Mouse (Mus musculus): Measurements from ENCODE around the gene Stk40. TPM values are rescaled to one million over a fixed set of nuclear protein-coding genes. Genes with fewer than 3 reads are reported as not detected.
A peak's percentile ranks its signal among the peaks of the same experiment; 100 is the strongest.

The Stk40 gene
- polyA plus RNA-seq, 1 experiment from 2014 or later: 26.5 TPM

GRCm38 (mm10) chr4:126097711-126098253 is 6.0 kb upstream of the Stk40 start:
- DNase-seq (ENCODE audit: low spot score): no peak

- no peak for DNase-seq (ENCODE audit: low spot score)
Observed at GRCm38 (mm10) chr4:126099365-126099764, 4.4 kb upstream of the Stk40 start.

GRCm38 (mm10) chr4:126100764-126101163 is 3.0 kb upstream of the Stk40 start:
- no peak for DNase-seq (ENCODE audit: low spot score)

GRCm38 (mm10) chr4:126102061-126102841 is 1.5 kb upstream of the Stk40 start:
- no peak for DNase-seq (ENCODE audit: low spot score)

- peak; percentile 70 for DNase-seq (ENCODE audit: low spot score)
Observed at GRCm38 (mm10) chr4:126103057-126103581, 638 bp upstream of the Stk40 start.

- no peak for DNase-seq (ENCODE audit: low spot score)
Observed at GRCm38 (mm10) chr4:126104261-126105075, 711 bp downstream of the Stk40 start.

GRCm38 (mm10) chr4:126105131-126105783 is 1.5 kb downstream of the Stk40 start:
- no peak for DNase-seq (ENCODE audit: low spot score)

GRCm38 (mm10) chr4:126108061-126108740 is 4.4 kb downstream of the Stk40 start:
- no peak for DNase-seq (ENCODE audit: low spot score)

GRCm38 (mm10) chr4:126109613-126110373 is 6.0 kb downstream of the Stk40 start:
- no peak for DNase-seq (ENCODE audit: low spot score)

- peak; percentile 81 for DNase-seq (ENCODE audit: low spot score)
Observed at GRCm38 (mm10) chr4:126110374-126111152, 6.8 kb downstream of the Stk40 start.

GRCm38 (mm10) chr4:126111153-126111549 is 7.4 kb downstream of the Stk40 start:
- no peak for DNase-seq (ENCODE audit: low spot score)

- DNase-seq (ENCODE audit: low spot score): no peak
Observed at GRCm38 (mm10) chr4:126113243-126113642, 9.5 kb downstream of the Stk40 start.

GRCm38 (mm10) chr4:126113943-126114342 is 10.2 kb downstream of the Stk40 start:
- DNase-seq (ENCODE audit: low spot score): peak; percentile 77

GRCm38 (mm10) chr4:126115411-126115810 is 11.7 kb downstream of the Stk40 start:
- DNase-seq (ENCODE audit: low spot score): no peak

GRCm38 (mm10) chr4:126115871-126116521 is 12.2 kb downstream of the Stk40 start:
- DNase-seq (ENCODE audit: low spot score): no peak

GRCm38 (mm10) chr4:126117116-126117515 is 13.4 kb downstream of the Stk40 start:
- no peak for DNase-seq (ENCODE audit: low spot score)

- DNase-seq (ENCODE audit: low spot score): no peak
Observed at GRCm38 (mm10) chr4:126118651-126119050, 14.9 kb downstream of the Stk40 start.

- no peak for DNase-seq (ENCODE audit: low spot score)
Observed at GRCm38 (mm10) chr4:126119051-126119450, 15.3 kb downstream of the Stk40 start.

GRCm38 (mm10) chr4:126120052-126120451 is 16.3 kb downstream of the Stk40 start:
- no peak for DNase-seq (ENCODE audit: low spot score)
